Mouse (Mus musculus) stomach, postnatal 0 days (tissue): ENCODE data around the gene Fbxw7. TPM values are rescaled to one million over a fixed set of nuclear protein-coding genes. Genes with fewer than 3 reads are reported as not detected.
A peak's percentile ranks its signal among the peaks of the same experiment; 100 is the strongest.

Experiments
- ATAC-seq: fragments of 200-750 bp; cut with Nextera tagmentation; 2 replicates; pipeline ENCODE4 v1.8.0; 2017; ENCODE audit not compliant: low FRiP score, low TSS enrichment
- DNase-seq: peaks from one replicate; pipeline ENCODE4 v3.0.0-alpha.2; 2016; ENCODE audit warnings: low spot score
- H3K27ac ChIP-seq: fragments of 300-500 bp; sonication (generic); replicated peaks from 2 replicates; pipeline ENCODE4 v1.5.1; 2014; ENCODE audit warnings: mild to moderate bottlenecking, control low read depth
- H3K27me3 ChIP-seq: fragments of 300-500 bp; sonication (generic); 2 replicates; pipeline ENCODE4 v1.6.1; 2014; ENCODE audit warnings: low read length; ENCODE audit not compliant: control insufficient read depth, insufficient read depth
- H3K36me3 ChIP-seq: fragments of 300-500 bp; sonication (generic); 2 replicates; pipeline ENCODE4 v1.6.1; 2014; ENCODE audit warnings: low read length, mixed read lengths; ENCODE audit not compliant: control insufficient read depth, insufficient read depth
- H3K4me1 ChIP-seq: fragments of 300-500 bp; sonication (generic); replicated peaks from 2 replicates; pipeline ENCODE4 v1.6.1; 2014; ENCODE audit warnings: antibody characterized with exemption; ENCODE audit not compliant: control insufficient read depth, insufficient read depth
- H3K4me2 ChIP-seq: fragments of 300-500 bp; sonication (generic); replicated peaks from 2 replicates; pipeline ENCODE4 v1.6.1; 2014; ENCODE audit warnings: low read depth, mild to moderate bottlenecking, control low read depth, moderate library complexity
- H3K4me3 ChIP-seq: fragments of 300-500 bp; sonication (generic); 2 replicates; pipeline ENCODE4 v1.5.1; 2014; ENCODE audit warnings: low read depth, low read length, control low read depth
- H3K9ac ChIP-seq: fragments of 300-500 bp; sonication (generic); 2 replicates; pipeline ENCODE4 v1.6.1; 2014; ENCODE audit warnings: mild to moderate bottlenecking, low read length, control low read depth, mixed read lengths
- H3K9me3 ChIP-seq: fragments of 300-500 bp; sonication (generic); 2 replicates; pipeline ENCODE4 v1.6.1; 2016; ENCODE audit warnings: low read length; ENCODE audit not compliant: control insufficient read depth
- CTCF ChIP-seq: IDR thresholded peaks from 2 replicates; pipeline ENCODE4 v1.5.1; 2016; ENCODE audit warnings: antibody characterized with exemption, low read depth, mild to moderate bottlenecking, moderate library complexity
- EP300 ChIP-seq: optimal IDR thresholded peaks from 2 replicates; pipeline ENCODE3; 2016; ENCODE audit warnings: antibody characterized with exemption
- WGBS: fragments of 180-500 bp; shearing (Covaris S2); extraction: QIAGEN DNeasy Blood & Tissue Kit; methylation state at CpG from one replicate; pipeline ENCODE4 v1.1.7; 2014; 5-methylcytosine and 5-hydroxymethylcytosine counted together
- polyA plus RNA-seq: library from polyadenylated mRNA; unstranded; fragments of >200 nt; fragmentation: Nextera tagmentation; extraction: Ambion mirVana; gene quantifications from 2 replicates; pipeline ENCODE4 v1.2.1, GENCODE M21; 2015

Gene Fbxw7
- polyA plus RNA-seq, 1 experiment from 2014 or later, result 7.4 TPM

GRCm38 (mm10) chr3:84816951-84817350 lies 1.9 kb downstream of the Fbxw7 start:
- DNase-seq (no peak), ATAC-seq (no peak)
- H3K9me3 ChIP-seq, result no peaks in the 10 kb centered on the region
- H3K27ac ChIP-seq, result no peak overlapping the region
- no peaks in the 10 kb centered on the region for H3K36me3 ChIP-seq
- TF ChIP-seq EP300, result no peak
- TF ChIP-seq CTCF, result no peak
- WGBS, result 61% methylated on average over 1 of the region's 1 CpGs
- H3K4me2 ChIP-seq, result no peak overlapping the region
- H3K4me1 ChIP-seq, result no peaks in the 10 kb centered on the region
- no peak overlapping the region for H3K4me3 ChIP-seq
- no peak overlapping the region for H3K9ac ChIP-seq
- no peaks in the 10 kb centered on the region for H3K27me3 ChIP-seq

GRCm38 (mm10) chr3:84820654-84821201 lies 5.7 kb downstream of the Fbxw7 start:
- ATAC-seq, result no peak
- no peaks in the 10 kb centered on the region for H3K36me3 ChIP-seq
- WGBS, result 67% methylated on average over 2 of the region's 2 CpGs

GRCm38 (mm10) chr3:84825990-84826389 lies 10.9 kb downstream of the Fbxw7 start:
- H3K27me3 ChIP-seq, result no peaks in the 10 kb centered on the region
- ATAC-seq, result 0 out of 2 replicates have a peak, but pooled peaks have one; percentile 59
- TF ChIP-seq EP300 (no peak), CTCF (no peak)
- H3K4me1 ChIP-seq, result no peaks in the 10 kb centered on the region
- no peak overlapping the region for H3K27ac ChIP-seq
- no peak overlapping the region for H3K4me2 ChIP-seq
- DNase-seq, result no peak
- H3K4me3 ChIP-seq, result no peak overlapping the region
- no peaks in the 10 kb centered on the region for H3K9me3 ChIP-seq
- no peaks in the 10 kb centered on the region for H3K36me3 ChIP-seq
- 30% methylated on average over 5 of the region's 5 CpGs for WGBS
- H3K9ac ChIP-seq, result no peak overlapping the region

More at GRCm38 (mm10) chr3:84820654-84821201, 5.7 kb downstream of the Fbxw7 start:
- Histone ChIP-seq H3K27ac (no peak overlapping the region), H3K4me3 (no peak overlapping the region), H3K4me2 (no peak overlapping the region), H3K9me3 (no peaks in the 10 kb centered on the region), H3K4me1 (no peaks in the 10 kb centered on the region), H3K9ac (no peak overlapping the region), H3K27me3 (no peaks in the 10 kb centered on the region)
- DNase-seq, result no peak
- TF ChIP-seq EP300 (no peak), CTCF (no peak)

GRCm38 (mm10) chr3:84826405-84826804 lies 11.3 kb downstream of the Fbxw7 start:
- Histone ChIP-seq H3K9me3 (no peaks in the 10 kb centered on the region), H3K4me2 (no peak overlapping the region), H3K9ac (no peak overlapping the region), H3K27me3 (no peaks in the 10 kb centered on the region), H3K4me3 (no peak overlapping the region), H3K27ac (no peak overlapping the region), H3K36me3 (no peaks in the 10 kb centered on the region), H3K4me1 (no peaks in the 10 kb centered on the region)
- WGBS, result 39% methylated on average over 3 of the region's 3 CpGs
- ATAC-seq (peak; percentile 76; the same call in 1 of the 2 replicates), DNase-seq (peak; percentile 39)
- TF ChIP-seq EP300, result no peak
- no peak for TF ChIP-seq CTCF

- no peak overlapping the region for H3K9ac ChIP-seq
- no peaks in the 10 kb centered on the region for H3K9me3 ChIP-seq
- H3K36me3 ChIP-seq, result no peaks in the 10 kb centered on the region
- 83% methylated on average over 3 of the region's 3 CpGs for WGBS
- no peaks in the 10 kb centered on the region for H3K27me3 ChIP-seq
- ATAC-seq, result no peak
- H3K27ac ChIP-seq, result no peak overlapping the region
- no peak overlapping the region for H3K4me3 ChIP-seq
- H3K4me2 ChIP-seq, result no peak overlapping the region
- TF ChIP-seq CTCF (no peak), EP300 (no peak)
- H3K4me1 ChIP-seq, result no peaks in the 10 kb centered on the region
- no peak for DNase-seq
Measured at GRCm38 (mm10) chr3:84826938-84827337, 11.9 kb downstream of the Fbxw7 start.

GRCm38 (mm10) chr3:84827617-84828016 lies 12.5 kb downstream of the Fbxw7 start:
- 92% methylated on average over 4 of the region's 4 CpGs for WGBS
- no peak for DNase-seq

More at GRCm38 (mm10) chr3:84827617-84828016, 12.5 kb downstream of the Fbxw7 start:
- Histone ChIP-seq H3K9me3 (no peaks in the 10 kb centered on the region), H3K4me1 (no peaks in the 10 kb centered on the region), H3K9ac (no peak overlapping the region), H3K4me2 (no peak overlapping the region), H3K36me3 (no peaks in the 10 kb centered on the region), H3K27ac (no peak overlapping the region), H3K4me3 (no peak overlapping the region), H3K27me3 (no peaks in the 10 kb centered on the region)
- ATAC-seq, result no peak
- no peak for TF ChIP-seq EP300
- TF ChIP-seq CTCF, result no peak
